Mouse (Mus musculus) megakaryocyte, adult 5-6 weeks (primary cell): ENCODE measurements around the gene Lepr. TPM values are rescaled to one million over a fixed set of nuclear protein-coding genes. Genes with fewer than 3 reads are reported as not detected.

ENCODE experiments used
- ATAC-seq: 2 replicates; pipeline ENCODE4 v1.8.0; 2016; ENCODE audit warnings: mild to moderate bottlenecking, inconsistent platforms; ENCODE audit not compliant: poor library complexity, severe bottlenecking
- total RNA-seq, 2 experiments: library from RNA; stranded (forward) in 1 of 2; stranded (reverse) in 1 of 2; fragments of 153-499, 151-499 nt in 1 of 2; fragments of 221-1000, 200-1000 nt in 1 of 2; gene quantifications; 2 replicates each; pipeline versions ENCODE4 v1.2.3 to v1.2.4; 2015 to 2017

Gene Lepr
- total RNA-seq (2015) (0.69 and 5.3 TPM in 2 replicates), total RNA-seq (2017) (0.62 and 1.7 TPM in 2 replicates)

DNA sequence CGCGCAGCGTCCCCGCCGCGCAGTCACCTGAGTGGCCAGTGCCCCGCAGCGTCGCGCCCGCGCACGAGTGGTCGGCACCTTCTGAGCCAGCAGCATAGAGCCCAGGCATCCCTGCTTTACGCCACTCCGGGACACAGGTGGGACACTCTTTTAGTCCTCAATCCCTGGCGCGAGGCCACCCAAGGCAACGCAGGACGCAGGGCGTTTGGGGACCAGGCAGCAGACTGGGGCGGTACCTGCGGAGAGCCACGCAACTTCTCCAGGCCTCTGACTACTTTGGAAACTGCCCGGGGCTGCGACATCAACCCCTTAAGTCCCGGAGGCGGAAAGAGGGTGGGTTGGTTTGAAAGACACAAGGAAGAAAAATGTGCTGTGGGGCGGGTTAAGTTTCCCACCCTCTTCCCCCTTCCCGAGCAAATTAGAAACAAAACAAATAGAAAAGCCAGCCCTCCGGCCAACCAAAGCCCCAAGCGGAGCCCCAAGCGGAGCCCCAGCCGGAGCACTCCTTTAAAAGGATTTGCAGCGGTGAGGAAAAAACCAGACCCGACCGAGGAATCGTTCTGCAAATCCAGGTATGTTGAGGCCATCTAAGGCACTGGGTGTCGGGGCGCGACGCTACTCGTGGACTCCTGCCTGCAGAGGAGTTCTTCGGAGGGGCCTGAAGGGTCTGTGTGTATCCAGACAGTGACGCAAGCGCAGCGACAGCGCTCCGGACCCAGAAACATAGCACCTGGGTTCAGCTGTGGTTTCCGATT lies at the start of gene Lepr:
Gene Lepr (plus strand): TSS at position 38 of the 755 bp plus-strand sequence.
- no peak for ATAC-seq

DNA sequence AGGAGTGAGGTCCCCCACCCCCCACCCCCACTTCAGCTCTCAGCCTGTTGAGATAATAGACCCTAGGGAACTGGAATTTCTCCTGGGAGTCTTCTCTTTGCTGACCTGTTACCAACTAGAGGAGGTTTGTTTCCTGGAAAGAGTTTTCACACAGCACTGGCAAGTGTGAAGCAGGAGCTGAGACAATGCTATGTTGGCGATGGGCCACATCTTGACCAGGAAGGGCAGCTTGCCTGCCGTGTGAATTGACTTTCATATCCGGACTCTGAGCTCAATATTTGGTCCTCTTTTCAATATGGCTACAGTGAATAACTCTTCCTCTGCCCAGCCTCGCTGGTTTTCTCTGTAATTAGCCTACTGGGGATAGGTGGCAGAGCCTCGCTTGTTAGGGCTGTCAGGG lies 48.0 kb upstream of the Lepr start:
- ATAC-seq = no peak

DNA sequence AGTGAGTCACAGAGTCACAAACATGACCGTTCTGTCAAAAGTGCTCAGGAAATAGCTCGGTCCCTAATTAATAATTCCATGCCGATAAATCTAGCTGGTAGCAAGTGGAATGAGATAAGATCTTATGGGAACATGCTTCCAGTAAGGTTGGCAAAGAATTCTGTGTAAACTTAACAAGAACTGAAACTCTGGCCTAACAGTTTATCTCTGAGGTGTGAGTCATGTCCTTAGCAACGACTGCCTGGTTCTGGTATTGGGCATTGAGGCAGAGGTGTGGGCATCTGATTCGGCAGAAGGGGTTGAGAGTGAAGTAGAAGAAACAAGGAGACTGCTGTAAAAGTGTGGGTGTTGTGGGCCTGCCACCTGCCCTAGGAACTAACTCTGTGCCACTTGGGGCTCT lies 47.4 kb upstream of the Lepr start:
- ATAC-seq = no peak

DNA sequence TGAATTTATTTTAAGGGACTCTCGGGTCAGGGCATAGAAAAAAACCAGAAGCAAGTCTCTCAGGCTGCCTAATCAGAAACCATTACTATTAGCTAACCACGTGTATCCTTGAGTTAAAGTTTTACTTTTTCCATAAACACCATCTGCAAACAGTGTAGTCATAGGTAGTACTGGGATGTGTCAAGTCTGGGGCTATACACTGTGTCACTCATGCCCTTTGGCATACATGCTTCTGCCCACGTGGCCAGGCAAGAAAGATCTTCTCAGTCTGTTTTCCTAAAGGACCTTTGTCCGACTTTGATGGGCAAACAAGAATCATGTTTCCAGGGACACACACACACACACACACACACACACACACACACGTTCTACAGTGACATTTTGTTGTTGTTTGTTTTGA lies 42.4 kb upstream of the Lepr start:
- no peak for ATAC-seq

DNA sequence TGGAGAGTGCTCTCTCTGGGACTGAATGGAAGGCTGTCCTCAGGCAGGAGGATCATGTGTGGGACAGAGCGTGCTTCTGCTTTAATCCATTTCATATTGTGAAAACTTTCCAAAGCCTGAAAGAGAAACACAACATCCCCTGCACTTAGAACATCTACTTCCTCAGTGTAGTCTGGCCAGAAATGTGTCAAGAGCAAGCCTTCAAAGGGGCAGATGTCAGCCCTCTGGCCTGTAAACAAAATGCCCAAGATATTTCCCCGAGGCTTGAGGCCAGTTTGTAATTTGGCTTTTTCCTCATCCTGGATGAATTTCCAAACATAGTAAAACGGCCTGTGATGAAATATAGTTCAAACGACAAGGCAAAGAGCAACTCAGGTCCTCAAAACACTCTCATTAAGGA lies 41.5 kb upstream of the Lepr start:
- no peak for ATAC-seq

DNA sequence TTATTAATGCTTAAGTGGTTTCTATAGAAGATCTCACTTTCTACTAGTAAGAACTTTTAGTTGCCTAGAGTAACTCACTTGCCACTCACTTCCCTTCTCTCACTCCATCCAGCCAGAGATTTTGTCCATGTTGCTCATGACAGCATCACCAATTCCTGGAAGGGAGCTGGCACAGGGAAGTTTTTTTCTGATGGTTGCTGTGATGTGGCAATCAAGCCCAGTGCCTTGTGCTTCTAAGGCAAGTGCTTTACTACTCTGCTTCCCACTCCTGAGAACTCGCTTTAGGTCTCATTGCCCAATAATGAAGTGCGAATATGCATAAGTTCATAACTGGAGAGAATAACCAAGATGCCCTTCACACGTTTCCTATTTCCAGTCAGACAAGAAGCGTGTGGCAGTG lies 34.6 kb upstream of the Lepr start:
- ATAC-seq = no peak

DNA sequence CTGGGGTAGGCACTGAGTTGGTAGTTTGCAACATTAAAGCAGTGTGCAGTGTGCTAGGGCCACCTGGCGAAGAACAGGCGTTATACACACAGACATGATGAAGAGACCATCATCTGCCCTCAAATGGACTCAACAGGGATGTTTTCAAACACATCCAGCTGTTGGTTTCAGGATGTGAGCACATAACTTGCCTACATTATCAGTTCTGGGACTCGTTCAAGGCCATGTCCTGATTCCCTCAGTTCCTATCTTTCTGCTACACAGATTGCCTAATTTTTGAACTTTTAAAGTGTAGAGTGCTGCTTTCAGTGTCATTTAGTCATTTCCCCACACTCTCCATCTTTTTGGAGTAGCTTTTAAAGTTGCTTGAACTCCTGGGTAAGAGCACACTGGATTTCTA lies 34.1 kb upstream of the Lepr start:
- no peak for ATAC-seq

DNA sequence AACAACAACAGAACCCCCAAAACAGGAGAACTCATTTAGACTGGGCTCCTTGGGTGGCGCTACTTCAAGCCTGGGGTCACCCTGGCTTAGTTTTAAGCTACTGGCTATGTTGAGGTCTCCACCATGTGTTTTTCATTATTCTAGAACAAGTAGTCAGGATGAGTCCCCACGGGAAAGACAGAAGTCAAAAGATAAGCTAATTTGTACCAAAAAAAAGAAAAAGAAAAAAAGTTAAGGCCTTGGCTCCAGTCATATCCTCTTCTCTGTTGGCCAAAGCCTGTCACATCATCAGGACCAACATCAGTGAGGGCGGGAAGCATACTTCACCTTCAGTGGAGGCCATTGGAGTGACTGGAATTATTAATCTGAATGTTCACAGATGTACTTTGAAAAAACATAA lies 32.4 kb upstream of the Lepr start:
- no peak for ATAC-seq

DNA sequence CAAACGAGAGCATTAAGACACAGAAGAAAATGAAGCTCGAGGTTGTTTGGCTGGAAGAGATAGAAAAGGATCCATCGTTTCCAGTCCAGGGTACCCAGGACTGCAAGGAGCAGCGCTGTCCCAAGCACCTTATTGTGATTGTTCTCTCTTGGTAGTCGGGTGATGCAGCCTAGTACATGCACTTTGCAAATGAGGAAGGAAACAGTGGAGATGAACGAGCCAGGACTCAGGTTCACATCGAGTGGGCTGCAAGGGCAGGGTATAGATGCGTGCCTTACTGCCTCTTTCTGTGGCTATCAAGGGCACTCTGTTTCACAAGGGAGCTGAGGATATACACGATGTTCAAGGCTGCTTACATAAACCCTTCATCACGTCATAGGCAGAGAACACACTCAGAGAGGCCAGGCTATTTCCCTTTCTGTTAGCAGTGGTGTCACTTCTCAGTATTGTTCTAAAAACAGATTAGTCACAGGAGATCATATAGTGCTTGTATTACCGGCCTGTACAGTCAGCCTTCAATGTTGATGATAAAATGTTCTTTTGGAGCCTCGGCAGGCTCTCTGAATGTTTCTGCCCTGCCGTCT lies 30.9 kb upstream of the Lepr start:
- ATAC-seq = no peak

DNA sequence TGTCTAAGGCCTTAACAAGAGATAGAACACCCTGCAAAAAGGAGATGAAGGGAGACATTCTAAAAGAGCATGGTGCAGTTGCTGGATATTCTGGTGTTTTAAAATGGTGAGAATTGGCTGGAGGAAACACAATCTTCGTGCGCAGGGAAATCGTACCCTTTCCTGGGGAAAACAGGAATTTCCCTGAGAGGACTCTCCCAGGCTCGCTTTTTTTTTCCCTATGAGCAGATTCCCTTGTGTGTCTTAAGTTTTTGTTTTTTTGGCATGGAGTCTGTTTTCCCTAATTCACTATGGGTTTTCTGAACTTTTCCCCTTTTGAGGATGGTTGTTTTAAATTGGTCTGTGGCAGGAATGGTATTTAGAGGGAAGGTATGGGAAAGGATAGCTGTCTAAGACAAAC lies 28.0 kb upstream of the Lepr start:
- ATAC-seq = no peak

DNA sequence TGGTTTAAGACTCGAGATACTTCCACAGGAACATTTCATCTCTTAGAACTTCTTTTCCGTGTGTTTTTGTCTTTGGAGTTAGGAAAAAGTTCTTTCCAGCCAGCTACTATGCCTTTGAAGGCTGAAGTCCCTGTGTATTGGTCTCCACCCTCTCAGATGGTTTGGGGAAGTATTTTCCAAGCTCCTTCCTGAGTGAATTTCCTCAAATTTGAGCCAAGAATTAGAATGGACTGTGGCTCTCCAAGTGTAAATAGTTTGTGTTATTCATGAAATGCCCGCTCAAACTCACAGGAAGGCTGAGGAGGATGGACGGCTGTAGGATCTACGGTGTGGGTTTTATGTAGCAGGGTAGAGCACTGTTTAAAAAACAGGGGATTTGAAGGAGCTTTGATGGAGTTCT lies 27.6 kb upstream of the Lepr start:
- ATAC-seq = no peak

DNA sequence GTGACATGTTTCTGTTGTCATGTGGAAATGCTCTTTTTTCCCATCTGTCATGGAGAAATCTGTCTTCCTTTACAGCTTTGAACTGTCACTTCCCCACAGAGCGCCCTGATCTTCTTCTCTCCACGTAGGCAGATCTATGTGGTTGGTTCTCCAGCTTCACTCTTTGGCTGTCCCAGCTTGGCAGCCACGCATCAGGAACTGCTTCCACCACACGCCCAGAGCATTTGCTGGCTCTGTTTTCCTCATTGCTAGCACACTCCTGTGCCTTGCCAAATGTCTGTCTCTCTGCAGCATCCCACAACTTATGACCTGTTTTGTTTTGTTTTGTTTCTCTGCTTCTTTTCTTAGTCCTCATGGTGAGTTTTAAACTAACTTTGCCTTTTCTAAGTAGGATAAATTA lies 24.3 kb upstream of the Lepr start:
- ATAC-seq = no peak

DNA sequence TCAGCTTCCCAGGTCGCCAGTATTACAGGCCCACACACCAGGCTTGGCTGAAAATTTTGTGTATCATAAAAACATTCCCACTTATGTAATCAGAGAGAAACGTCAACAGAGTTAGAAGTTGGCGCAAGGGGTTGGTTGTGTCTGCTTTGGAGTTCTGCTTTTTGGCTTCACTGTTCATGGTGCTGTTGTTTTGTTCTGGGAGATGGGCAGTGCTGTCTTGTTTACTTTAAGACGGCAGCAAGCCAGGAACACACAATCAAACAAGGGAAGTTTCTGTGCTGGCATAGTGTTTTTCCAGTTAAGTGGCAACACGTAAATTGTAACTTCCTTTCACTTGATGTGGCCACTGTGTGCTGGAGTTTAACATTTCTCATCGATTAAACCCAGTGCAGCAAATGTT lies 22.7 kb upstream of the Lepr start:
- ATAC-seq = no peak

DNA sequence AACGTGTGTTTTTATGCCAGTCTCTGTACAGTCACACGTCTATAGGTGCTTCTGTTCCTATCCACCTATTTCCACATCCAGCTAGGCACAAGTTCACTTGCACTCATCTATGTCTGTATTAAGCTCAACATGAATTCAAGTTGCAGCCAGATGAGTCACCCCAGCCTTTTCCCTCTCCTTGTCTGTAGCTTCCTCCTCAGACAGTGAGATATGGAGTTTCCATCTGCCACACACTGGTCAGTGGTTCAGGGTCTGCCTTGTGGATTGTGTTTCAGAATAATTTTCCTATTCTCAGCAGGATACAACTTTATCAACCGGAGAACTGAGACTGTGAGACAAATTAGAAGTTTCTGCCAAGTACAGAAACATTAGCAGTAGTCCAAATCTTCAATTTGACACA lies 20.0 kb upstream of the Lepr start:
- ATAC-seq = no peak

DNA sequence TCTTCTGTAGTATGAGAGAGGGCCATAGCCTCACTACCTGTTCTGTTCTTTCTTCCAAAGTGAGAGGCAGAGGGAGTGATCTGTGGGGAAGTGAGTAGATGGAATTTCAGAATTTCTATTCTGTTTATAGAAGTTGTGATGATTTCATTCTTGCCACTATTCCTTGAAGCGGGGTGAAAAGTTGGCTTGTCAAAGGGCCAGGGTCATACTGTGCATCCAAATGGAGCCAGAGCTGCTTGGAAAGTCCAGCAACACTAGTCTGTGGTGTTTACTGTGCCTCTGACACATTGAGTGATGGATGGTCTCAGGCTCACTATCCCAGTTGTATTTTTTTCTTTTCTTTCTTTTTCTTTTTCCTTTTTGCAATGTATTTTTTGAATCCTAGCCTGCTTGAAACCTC lies 17.8 kb upstream of the Lepr start:
- ATAC-seq = no peak

DNA sequence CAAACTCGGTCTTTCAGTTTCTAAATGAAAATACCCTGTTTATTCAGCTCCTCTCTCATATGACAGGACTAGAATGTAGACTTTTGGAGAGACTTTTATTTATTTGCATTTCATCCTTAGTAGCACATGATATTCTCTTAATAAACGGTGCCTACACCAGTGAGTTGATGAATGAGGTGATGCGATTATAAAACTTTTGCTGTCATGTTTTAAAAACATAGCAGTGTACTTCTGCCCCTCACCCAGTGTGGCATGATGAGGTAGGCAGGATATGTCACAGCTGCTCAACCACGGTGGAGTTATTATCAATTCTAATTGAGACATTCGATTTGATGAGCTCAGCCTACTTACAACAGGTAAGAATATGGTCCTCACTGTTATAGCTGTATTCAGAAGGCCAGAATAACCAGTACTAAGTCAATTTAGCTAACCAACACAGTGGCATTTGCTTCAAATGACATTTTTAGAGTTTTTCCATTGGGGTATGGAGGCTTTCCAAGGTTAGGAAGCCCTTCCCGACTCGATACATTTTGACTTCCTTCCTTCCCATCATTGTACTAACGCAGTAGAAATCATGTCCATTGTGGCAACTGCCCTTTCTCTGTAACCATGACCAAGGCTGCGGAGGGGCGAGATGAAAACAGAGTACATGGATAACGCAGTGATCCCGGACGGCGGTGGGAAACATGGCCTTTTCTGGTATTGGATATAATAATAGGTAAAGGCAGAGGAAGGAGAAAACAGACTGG lies 16.1 kb upstream of the Lepr start:
- ATAC-seq = no peak

DNA sequence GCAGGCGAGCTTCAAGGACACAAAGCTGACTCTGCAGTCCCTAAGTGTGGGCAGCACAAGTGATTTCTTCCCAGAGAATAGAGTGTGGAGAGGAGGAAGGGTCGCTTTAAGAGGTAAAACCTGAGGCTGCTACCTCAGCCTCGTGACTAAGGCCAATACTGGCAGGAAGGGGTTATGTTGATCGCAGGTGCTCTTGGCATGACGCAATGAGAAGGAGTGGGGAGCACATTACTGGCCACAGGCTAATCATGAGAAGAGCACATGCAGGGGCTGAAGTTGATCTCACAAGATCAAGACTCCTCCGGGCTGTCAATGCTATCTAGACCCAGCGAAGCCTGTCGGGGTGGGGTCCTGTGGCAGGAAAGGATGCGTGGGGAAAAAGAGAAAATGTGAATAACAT lies 11.9 kb upstream of the Lepr start:
- ATAC-seq = no peak

DNA sequence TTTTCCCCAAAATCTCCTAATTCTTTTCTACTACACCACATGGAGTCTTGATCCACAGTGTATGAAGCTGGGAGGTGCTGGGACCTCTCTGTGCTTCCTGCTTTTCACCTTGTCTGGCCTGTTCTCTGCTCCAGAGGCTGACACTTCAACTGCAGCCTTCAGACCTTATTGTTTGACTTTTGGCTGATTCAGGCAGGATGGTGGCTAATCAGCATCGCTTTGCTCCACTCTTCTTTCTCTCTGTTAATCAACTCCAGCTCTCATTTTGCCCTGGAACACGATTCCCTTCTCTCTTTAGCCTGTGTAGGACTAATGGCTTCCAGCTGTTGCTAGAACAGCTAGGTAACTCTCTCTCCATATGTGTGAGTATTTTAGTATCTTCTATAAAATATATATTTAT lies 10.0 kb upstream of the Lepr start:
- no peak for ATAC-seq

DNA sequence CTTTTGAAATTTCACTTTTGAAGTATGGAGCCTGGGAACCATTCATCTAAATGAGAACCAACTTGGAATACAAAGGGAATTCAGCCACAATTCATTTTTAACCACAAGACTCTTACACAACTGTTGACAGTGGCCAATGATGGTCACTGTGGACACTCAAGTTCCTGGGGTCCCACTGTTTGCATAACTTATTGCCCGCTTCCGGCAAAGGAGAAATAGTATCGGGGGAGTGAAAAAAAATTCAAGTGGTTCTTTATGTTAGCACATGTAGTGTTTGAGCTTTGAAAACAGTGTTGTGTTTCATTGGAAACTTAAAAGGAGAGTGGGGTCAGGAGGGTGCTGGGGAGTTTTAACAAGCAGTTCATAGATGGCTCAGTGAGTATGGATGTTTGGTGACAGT lies 9.3 kb upstream of the Lepr start:
- ATAC-seq = no peak

DNA sequence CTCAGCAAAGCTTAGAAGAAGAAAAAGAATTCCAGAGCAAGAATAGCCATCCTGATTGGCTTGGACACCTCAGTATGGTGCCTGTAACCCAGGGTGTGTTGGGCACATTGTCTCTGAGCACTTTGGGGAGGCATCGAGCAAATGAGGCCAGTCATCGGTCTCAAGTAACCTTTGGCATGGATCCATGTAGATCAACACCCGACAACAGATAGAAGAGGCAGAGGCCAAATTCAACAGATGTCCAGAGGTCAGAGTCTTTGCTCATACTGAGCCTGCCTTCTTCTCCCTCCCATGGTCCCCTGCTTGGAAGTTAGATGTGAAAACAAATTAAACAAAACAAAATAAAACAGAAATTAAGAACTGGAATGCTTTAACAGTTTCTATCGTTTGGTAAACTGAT lies 6.8 kb upstream of the Lepr start:
- ATAC-seq = no peak

DNA sequence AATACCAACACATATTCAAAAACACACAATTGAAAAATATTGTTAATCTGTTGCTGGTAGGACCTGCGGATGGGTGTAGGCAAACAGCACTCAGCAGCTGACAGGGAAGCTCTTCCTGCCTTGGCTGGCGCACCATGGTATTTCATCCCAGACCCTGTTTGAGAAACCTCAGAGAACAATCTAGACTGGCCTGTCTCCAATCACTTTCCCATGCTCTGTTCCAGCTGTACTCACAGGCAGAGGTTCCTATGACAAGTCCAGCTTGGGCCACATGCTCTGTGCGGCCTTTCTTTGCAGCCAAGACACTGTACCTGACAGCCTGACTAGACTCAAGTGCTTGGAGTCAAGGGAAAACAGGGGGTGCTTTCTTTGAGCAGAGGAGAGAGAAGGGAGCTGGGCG lies 6.1 kb upstream of the Lepr start:
- ATAC-seq = no peak

DNA sequence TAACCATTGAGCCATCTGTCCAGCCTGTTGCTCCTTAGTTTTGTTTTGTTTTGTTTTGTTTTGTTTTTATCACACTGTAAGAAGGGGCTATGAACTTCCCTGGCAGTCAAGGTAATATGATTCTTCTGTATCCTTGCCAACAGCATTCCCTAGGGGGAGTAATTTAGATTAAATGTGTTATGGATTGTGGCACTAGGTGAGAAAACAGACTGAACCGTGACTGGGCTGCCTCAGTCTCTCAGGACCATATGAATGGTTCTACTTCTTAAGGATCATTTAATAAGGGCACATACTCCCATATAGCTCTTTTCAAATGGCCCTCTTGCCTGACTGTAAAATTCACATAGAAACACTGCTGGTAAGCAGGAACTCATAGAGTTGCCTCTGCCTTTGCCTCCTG lies 4.6 kb upstream of the Lepr start:
- ATAC-seq = no peak
